Mouse (Mus musculus): Measurements from ENCODE around the gene Tnfsfm13. TPM values are rescaled to one million over a fixed set of nuclear protein-coding genes. Genes with fewer than 3 reads are reported as not detected.
"Not testable (repeated sequence)": the region's sequence is repeated elsewhere in the genome, so short reads cannot be mapped to it uniquely, and the experiment has no call there.

Gene Tnfsfm13
- total RNA-seq, 2 experiments from 2014 or later, result 1.2 to 1.6 TPM

DNA sequence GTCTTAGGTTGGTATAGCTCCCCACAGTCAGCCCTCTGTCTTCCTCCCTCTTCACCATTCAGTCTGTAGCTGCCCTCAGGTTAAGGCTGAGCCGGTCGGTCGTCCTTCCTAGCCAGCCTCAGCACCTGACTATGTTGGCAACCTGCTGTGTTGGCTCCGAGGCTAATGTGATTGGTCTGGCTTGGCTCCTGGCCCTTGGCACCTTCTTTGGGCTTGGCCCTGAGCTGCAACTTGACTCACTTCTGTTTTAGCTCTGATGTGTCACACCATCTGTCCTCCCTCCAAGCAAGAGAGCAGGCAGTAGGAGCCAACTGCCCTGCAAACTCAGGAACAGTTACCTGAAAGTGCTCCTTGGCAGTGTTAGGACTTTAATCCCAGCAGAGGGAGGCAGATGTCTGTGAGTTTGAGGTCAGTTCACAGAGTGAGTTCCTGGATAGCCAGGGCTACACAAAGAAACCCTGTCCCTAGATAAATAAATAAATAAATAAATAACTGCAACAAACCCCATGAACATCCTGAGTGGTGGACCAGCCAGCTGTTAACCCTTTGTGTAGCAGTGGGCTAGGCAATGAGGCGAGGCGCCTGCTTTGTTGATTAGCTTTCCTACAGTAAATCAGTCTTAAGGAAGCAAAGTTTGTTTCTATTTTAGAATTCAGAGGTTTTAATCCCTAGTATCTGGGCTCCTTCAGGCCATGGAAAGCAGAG lies 11.0 kb upstream of the Tnfsfm13 start:
- DNase-seq (ENCODE audit: low spot score in 2 of 2), result peak in 1 of 2 experiments; percentile 24

DNA sequence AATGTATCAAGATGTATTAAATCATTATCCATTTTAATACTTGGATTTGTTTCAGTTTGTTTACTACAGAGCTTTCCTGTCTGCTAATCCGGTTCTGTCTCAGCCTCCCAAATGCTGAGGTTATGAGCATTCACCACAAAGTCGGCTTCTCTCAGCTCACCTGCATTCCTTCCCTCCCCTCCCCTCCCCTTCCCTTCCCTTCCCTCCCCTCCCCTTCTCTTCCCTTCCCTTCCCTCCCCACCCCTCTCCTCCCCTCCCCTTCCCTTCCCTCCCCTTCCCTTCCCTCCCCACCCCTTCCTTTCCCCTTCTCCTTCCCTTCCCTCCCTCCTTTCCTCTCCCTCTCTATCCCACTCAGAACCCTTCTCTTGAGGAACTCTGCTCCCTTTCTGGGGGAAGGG lies 8.7 kb upstream of the Tnfsfm13 start:
- no peak for DNase-seq (ENCODE audit: low spot score in 2 of 2)

DNA sequence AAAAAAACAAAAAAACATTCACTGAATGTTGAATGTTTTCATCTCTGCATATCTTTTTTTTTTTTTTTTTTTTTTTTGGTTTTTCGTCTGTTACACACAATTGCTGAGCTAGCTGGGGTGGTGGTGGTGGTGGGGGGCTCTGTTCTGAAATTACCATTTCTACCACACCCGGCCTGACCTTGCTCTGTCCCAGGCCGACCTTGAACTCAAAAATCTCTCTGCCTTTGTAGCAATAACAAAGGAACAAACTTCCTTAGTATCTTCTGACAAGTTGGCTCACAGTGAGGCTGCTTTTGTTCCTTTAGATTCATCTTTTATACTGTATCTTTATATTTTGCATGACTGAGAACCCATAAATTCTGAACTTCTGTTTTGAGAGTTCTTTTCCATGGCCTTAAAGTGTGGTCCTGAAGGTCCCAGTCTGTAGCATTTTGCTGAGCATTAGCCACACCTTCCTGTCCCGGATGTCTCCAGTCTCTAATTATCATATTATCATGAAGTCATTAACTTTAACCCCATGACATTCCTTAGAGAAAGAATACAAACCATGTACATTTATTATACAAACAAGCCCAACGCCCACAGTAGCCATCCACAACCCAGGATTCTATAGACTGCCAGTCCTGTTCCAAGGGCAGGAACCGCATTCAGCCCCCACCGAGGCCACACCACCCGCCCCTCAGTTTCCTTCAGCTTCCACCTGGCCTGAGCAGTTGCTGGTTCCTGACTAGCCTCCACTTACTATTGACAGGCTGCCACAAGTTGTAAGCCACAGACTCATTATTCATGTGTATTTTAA lies 8.1 kb upstream of the Tnfsfm13 start:
- no peak for DNase-seq (ENCODE audit: low spot score in 2 of 2)

DNA sequence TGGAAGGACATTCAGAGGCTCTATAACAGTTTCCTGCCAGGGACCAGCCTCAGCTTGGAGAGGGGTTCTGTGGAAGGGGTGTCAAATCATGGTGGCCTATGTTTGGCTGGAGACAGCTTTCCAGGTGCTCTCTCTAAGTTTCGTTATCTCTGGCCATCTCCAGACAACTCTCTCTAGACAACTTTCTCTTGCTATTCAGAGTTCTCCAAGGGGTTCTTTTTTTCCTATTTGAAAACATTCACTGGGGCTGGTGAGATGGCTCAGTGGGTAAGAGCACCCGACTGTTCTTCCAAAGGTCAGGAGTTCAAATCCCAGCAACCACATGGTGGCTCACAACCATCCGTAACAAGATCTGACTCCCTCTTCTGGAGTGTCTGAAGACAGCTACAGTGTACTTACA lies 7.5 kb upstream of the Tnfsfm13 start:
- not testable (repeated sequence) for DNase-seq (ENCODE audit: low spot score in 2 of 2)

DNA sequence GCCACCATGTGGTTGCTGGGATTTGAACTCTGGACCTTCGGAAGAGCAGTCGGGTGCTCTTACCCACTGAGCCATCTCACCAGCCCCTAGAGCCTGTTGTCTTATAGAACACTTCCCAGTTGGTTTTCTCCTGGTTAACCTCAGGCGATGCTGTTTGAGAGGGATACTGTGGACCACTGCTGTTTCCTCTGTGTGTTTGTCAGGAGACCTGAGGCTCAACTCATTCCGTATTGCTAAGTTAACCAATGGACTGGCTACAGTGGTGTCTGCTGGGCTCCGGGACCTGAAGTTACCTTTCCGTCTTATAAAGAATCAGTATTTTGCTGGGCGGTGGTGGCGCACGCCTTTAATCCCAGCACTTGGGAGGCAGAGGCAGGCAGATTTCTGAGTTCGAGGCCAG lies 7.0 kb upstream of the Tnfsfm13 start:
- DNase-seq (ENCODE audit: low spot score in 2 of 2), result not testable (repeated sequence)

DNA sequence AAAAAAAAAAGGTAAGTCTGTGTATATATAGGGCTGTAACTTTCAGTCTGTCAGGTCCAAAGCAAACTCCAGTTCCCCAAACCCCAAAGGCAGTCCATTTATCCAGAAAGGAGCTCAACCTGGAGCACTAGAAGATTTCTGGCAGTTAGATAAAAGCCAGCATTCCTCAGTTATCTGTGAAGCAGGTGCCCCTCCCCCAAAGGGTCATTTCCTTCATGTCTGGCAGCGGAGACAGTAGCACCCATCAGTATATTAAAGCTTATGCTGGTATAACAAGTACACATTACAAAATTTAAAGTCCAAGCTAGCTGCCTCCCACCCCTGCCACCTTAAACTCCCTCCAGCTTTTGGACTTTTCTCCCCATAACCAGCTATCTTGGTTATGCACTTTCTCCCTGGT lies 3.7 kb upstream of the Tnfsfm13 start:
- DNase-seq (ENCODE audit: low spot score in 2 of 2), result no peak

DNA sequence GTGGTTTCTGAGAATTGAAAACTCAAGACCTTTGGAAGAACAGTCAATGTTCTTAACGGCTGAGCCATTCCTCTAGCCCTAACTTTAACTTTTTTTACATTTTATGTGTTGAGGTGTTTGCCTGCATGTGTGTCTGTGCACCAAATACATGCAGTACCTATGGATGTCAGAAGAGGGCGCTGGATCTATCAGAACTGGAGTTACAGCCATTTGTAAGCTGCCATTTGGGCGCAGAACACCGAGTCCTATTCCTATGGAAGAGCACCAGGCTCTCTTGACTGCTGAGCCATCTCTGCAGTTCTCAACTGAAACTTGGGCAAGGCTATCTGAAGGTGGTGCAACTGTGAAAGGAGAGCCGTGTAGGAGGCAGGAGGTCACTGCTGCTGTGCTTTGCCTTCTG lies 2.7 kb upstream of the Tnfsfm13 start:
- DNase-seq (ENCODE audit: low spot score in 2 of 2), result no peak

DNA sequence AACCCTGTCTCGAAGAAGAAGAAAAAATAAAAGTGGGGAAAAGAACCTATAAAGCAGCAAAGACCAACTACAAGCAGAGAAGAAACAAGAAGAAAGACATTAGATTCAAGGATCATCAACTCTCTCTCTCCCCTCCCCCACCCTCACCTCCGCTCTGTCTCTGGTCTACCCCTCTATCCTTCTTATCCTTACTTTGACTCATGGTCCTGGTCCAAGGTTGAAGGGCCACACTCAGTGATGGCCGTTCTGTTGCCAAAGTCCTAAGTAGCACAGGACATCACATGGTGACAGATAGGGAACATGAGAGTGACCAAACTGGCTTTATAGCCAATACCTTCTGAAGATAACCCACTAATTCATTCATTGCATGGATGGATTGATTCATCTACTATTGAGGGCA lies 1.5 kb upstream of the Tnfsfm13 start:
- no peak for DNase-seq (ENCODE audit: low spot score in 2 of 2)

DNA sequence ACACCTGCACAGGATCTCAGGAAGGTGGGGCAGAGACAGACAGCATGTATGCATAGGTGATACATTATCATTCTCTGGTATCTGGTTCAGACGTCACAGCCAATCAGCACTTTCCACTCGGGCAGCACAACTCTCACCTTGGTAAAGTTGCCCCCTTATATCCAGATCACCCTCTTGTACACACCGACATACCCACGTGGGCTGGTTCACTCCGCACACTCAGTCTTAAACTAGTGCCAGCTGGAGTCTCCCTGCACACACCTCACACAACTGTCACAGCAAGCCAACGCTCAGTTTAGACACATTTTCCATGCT lies 895 bp downstream of the Tnfsfm13 start:
- DNase-seq (ENCODE audit: low spot score in 2 of 2), result no peak

DNA sequence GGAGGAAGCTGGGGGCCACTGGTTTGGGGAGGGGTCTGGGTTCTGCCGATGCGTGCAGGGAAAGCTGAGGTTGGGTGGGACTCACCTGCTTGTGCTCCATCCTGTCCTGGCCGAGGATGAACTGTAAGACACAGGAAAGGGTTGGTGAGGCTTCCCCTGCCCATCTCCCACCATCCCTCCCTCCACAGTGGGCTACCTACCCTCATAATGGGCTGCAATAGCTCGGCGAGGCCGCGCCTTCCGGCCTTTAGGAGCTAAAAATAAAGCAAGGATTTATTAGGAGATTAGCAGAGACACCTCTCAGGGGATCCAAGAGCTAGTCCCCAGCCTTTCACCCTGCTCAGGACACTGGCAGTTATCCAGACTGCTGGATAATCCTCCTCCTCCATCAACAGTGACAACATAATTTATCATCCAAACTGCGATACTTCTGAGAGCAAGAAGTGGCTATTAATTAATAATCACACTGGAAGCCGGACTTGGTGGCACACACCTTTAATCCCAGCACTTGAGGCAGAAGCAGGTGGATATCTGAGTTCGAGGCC lies 2.4 kb downstream of the Tnfsfm13 start:
- DNase-seq (ENCODE audit: low spot score in 2 of 2), result no peak

DNA sequence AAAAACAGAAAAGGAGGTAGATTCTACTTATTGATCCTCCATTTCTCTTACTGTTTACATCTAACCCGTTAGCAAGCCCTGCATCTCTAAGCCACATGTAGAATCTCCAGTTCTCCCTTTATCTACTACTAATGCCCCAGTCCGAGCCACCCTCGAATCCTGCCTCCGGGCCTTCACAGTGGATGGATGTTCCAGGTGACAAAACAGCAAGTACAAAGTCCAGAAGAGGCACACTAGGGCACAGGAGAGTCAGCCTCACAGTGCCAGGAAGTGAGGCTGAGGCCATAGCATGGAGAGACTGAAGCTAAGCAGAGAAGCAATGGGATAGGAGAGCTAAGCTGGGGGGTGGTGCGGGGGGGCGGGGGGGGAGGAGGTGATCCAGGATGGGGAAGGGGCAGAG lies 3.0 kb downstream of the Tnfsfm13 start:
- no peak for DNase-seq (ENCODE audit: low spot score in 2 of 2)

DNA sequence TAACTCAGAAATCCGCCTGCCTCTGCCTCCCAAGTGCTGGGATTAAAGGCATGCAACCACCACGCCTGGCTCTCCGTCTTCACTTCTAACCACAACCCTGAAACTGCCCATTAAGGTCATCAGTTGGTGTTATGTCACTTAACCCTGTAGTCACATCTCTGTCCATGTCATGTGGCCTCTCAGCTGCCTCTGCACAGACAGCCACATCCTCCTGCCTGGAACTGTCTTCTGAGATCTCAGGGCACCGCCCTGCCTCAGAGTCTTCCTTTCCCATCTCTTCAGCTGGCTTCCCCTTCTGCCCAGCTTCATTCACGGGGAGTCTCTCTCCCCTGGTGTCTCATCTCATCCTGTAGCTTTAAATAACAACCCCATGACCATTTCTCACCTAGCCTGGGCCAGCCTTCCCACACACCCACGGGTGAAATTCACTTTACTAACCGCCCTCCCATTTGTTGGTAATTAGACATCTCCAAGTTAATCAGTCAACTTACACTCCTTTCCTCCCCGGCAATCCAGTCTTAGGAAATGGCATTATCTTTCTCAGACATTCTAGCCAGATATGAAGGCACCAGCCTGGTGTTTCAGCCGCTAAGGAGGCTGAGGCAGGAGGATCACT lies 3.6 kb downstream of the Tnfsfm13 start:
- DNase-seq (ENCODE audit: low spot score in 2 of 2), result no peak

DNA sequence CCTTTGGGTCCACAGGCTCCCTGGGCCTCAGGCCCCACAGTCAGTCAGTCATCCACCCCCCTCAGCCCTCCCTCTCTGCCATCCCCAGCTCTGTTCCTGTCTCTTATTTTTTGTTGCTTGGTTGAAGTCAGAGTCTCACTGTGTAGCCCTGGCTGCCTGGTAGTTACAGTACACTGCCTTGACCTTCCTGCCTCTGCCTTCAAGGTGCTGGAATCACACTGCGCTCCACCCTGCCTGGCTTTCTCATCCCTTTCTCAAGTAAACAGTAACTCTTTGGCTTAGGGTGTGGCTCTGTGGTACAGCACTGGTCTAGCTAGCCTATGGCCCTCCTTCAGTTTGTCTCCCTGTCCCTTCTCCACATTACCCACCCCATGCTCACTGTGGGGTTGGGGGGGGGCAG lies 6.0 kb downstream of the Tnfsfm13 start:
- DNase-seq (ENCODE audit: low spot score in 2 of 2), result no peak

DNA sequence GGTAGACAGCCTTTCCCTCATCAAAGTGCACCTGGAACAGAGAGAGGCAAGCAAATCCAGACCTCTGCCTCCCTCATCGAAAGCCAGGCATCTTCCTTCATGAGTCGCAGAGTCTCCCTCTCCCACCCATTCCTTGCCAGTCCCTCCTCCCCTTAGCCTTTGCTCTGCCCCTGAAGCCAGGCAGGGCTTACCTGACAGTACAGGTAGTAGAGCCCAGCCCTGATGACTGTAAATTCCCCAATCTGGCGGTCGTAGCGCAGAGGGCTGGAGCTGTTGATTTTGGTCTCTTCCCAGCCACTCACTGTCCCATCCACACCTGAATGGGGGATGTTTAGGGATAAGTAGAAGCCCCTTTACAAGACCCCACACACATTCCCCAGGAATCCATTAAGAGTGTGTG lies 8.8 kb downstream of the Tnfsfm13 start:
- no peak for DNase-seq (ENCODE audit: low spot score in 2 of 2)

DNA sequence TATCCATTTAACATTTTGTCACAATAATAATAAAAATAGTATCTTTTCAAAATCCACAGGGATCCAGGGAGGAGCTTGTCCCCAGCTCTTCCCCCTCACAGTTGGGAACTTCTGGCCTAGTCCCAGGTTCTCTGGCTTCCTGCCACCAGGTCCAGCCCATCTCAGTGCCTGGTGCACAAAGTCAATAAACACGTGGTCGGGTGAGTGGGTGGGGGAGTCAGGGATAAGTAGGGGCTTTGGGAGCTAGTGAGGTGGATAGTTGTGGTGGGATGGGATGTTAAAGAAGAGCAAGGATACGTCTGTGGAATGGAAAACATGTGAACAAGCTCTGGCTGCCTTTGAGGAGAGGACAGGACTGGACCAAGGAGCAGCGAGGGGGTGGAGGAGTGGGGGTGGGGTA lies 9.5 kb downstream of the Tnfsfm13 start:
- peak in 1 of 2 experiments; percentile 68 for DNase-seq (ENCODE audit: low spot score in 2 of 2)

DNA sequence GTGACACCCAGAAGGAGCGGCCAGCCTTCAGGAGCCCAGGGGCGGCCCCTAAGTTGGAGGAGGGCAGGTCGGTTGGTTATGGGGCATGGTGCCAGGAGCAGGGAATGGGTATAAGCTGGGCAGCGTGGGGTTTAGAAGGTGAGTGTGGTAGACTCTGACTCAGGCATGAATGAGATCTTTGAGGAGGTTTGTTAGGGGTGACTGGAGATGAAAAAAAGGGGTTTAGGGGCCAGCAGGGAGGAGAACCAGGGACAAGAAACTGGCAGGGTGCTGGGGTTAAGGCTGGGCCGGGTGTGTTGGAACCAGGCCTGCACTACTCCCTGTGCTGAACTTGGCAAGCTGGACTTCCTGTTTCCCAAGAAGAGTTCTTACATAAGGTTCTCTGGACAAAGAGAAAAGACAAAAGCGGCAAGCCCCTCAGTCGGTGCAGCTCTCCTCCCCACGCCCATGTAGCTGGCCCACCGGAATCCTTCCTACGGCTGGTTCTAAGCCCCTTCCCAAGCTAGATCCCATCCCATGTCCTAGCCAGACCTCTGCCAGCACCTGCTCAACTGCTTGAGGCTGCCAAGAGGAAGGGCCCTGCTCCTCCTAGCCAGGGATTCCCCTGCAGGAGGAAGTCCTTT lies 10.3 kb downstream of the Tnfsfm13 start, which contains the start of gene Tnfsf13:
Tnfsf13 (minus strand) TSS at position 259 of the 623 bp plus-strand sequence.
- DNase-seq (ENCODE audit: low spot score in 2 of 2), result peak in 1 of 2 experiments; percentile 63

DNA sequence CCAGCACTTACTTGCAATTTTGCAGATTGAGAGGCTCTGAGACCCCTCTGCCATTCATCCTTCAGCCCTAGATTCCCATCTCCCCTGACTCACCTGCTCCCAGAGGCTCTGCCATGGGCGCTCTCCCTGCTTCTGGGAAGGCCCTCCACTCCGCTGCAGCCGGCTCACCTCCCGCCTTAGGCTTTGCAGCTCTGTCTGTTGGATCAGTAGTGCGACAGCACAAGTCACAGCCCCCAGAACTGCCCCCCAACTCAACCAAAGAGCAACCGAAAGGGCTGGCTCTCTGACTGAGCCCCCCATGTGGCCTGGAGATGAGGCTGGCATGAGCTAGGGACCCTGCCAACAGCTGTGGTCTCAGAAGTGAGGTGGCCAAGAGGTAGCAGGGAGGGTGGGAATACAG lies 11.0 kb downstream of the Tnfsfm13 start:
- DNase-seq (ENCODE audit: low spot score in 2 of 2), result no peak

DNA sequence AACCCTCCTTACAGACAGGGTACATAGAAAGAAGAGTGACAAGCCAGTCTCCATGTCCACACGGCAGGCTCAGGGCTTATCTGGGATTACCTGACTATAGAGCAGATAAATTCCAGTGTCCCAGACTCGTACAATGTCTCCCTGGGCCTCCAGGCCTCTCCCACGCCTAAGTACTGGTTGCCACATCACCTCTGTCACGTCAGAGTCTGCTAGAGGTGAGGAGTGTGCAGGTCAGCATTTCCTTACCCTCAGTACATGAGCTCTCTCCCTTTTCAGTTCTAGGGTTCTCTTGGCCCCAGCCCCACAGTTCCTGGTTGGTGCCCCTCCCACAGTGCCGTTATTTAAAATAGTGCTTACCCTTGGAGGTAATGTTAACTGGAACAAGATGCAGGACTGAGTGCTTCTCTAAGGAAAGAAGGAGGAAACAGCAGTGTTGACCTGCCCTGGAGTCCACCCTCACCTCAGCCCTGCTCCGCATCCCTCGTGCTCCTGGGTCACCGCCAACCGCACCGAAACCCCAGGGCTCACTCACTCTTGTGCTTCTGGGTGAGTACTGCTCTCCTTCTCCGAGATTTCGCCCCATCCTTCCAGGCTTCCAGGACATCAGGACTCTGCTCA lies 11.7 kb downstream of the Tnfsfm13 start:
- DNase-seq (ENCODE audit: low spot score in 2 of 2), result no peak

DNA sequence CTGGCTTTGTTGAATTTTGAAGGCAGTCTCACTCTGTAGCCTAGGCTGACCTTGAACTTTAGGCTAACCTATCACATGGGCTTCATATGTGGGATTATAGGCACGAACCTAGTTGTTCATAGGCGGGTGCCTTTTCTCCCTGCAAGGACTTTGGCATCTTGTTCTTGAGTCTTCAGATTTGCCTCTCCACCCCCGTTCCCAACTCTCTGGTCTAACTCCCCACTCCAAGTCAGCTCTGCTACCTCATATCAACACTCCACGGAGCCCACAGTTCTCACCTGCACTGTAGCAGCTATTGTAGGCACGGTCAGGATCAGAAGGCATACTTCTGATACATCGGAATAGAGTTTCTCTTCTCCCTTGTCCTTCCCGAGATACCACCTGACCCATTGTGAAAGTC lies 12.3 kb downstream of the Tnfsfm13 start:
- no peak for DNase-seq (ENCODE audit: low spot score in 2 of 2)

DNA sequence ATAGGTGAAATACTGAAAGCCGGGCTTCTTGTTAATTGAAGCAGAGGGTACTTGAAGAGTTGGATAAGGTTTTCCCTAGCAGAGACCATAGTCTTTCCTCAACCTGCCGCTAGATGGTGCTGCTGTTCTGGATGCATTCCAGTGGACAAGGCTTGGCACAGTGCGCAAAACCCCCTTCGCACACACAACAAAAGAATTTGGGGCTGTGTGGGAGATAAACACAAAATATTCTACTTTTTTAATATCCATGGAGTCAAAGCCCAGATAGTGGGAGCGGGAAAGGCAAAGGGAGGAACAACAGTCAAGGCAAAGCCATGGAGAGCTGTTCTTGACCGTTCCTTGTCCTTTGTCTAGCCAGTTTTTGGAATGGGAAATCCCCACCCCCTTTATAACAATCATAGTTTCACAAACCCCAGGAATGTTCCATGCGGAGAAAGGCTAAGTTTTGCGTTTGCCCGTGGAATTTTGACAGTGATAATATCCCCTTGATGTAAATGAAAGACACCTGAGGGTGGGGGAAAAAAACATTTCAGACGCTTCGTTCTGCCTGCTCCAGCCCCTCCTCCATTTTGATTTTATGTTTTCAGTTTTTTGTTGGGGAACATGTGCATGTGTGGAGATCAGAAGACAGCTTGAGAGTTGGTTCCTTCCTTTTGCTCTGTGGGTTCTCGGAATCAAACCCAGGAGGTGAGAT lies 12.9 kb downstream of the Tnfsfm13 start:
- DNase-seq (ENCODE audit: low spot score in 2 of 2), result peak; percentile 80 to 94
